Mouse (Mus musculus) kidney, postnatal 0 days (tissue): ENCODE results near the gene Olfr1214. TPM values are rescaled to one million over a fixed set of nuclear protein-coding genes. Genes with fewer than 3 reads are reported as not detected.
"Not testable (repeated sequence)": the region's sequence is repeated elsewhere in the genome, so short reads cannot be mapped to it uniquely, and the experiment has no call there.

Experiments
- ATAC-seq: fragments of 200-750 bp; cut with Nextera tagmentation; replicated peaks from 2 replicates; pipeline ENCODE4 v1.8.0; 2017; ENCODE audit warnings: low read depth, moderate number of reproducible peaks, moderate TSS enrichment, moderate library complexity; ENCODE audit not compliant: low FRiP score
- DNase-seq: peaks from one replicate; pipeline ENCODE4 v3.0.0-alpha.2; 2016; ENCODE audit warnings: low spot score
- H3K27ac ChIP-seq: fragments of 300-500 bp; sonication (generic); 2 replicates; pipeline ENCODE4 v1.5.1; 2014; ENCODE audit warnings: mild to moderate bottlenecking
- H3K27me3 ChIP-seq: fragments of 300-500 bp; sonication (generic); 2 replicates; pipeline ENCODE4 v1.6.1; 2014; ENCODE audit warnings: low read length, mixed read lengths; ENCODE audit not compliant: insufficient read depth
- H3K36me3 ChIP-seq: fragments of 300-500 bp; sonication (generic); 2 replicates; pipeline ENCODE4 v1.6.1; 2014; ENCODE audit warnings: low read length, mixed read lengths; ENCODE audit not compliant: insufficient read depth
- H3K4me1 ChIP-seq: fragments of 300-500 bp; sonication (generic); replicated peaks from 2 replicates; pipeline ENCODE4 v1.6.1; 2014; ENCODE audit warnings: antibody characterized with exemption, low read length, mixed read lengths; ENCODE audit not compliant: insufficient read depth
- H3K4me2 ChIP-seq: fragments of 300-500 bp; sonication (generic); 2 replicates; pipeline ENCODE4 v1.6.1; 2014; ENCODE audit warnings: mild to moderate bottlenecking, low read length, moderate library complexity, mixed read lengths
- H3K4me3 ChIP-seq: fragments of 300-500 bp; sonication (generic); replicated peaks from 2 replicates; pipeline ENCODE4 v1.5.1; 2014; ENCODE audit warnings: low read depth, low read length
- H3K9ac ChIP-seq: fragments of 300-500 bp; sonication (generic); 2 replicates; pipeline ENCODE4 v1.6.1; 2014; ENCODE audit warnings: low read depth, low read length
- H3K9me3 ChIP-seq: fragments of 300-500 bp; sonication (generic); replicated peaks from 2 replicates; pipeline ENCODE4 v1.6.1; 2016; ENCODE audit warnings: low read length, inconsistent platforms, mixed read lengths
- CTCF ChIP-seq: IDR thresholded peaks from 2 replicates; pipeline ENCODE4 v1.5.1; 2016; ENCODE audit warnings: antibody characterized with exemption, low read depth, mild to moderate bottlenecking, moderate library complexity
- WGBS: fragments of 180-500 bp; shearing (Covaris S2); extraction: QIAGEN DNeasy Blood & Tissue Kit; methylation state at CpG from one replicate; pipeline ENCODE4 v1.1.7; 2014; 5-methylcytosine and 5-hydroxymethylcytosine counted together
- polyA plus RNA-seq: library from polyadenylated mRNA; unstranded; fragments of >200 nt; fragmentation: Nextera tagmentation; extraction: Ambion mirVana; gene quantifications from 2 replicates; pipeline ENCODE4 v1.2.1, GENCODE M21; 2015

Gene Olfr1214
- not detected in 2 replicates for polyA plus RNA-seq

DNA sequence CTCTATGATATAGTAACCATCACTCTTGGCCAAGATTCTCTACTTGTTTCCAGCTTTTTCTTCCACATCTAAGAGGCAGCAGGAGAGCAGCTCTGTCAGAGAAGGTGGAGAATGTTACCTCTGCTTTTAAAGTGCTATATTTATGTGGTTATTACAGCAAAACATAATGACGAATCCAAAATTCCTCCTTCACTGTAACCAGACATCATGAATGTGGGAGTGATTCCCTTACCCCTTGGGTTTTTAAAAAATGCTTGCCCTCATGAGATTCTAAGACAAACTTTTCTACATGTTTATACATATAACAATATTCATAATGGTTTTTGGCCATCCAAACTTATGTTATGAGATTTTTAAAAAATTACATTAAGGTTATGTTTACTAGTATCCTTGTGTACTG, at the start of gene Olfr1214:
Olfr1214 (minus strand) TSS at position 101 of the 400 bp plus-strand sequence.
- no peak within 1 kb of the TSS for H3K9ac ChIP-seq
- DNase-seq, result no peak
- H3K36me3 ChIP-seq, result no peaks in the 10 kb centered on the region
- H3K27me3 ChIP-seq, result no peaks in the 10 kb centered on the region
- H3K27ac ChIP-seq, result no peak within 1 kb of the TSS
- no peak within 1 kb of the TSS for H3K4me3 ChIP-seq
- no peak for ATAC-seq
- H3K9me3 ChIP-seq, result no peaks in the 10 kb centered on the region
- H3K4me2 ChIP-seq, result no peak within 1 kb of the TSS
- no peak for TF ChIP-seq CTCF
- H3K4me1 ChIP-seq, result no peaks in the 10 kb centered on the region
- WGBS, result 84% methylated on average over 1 of the region's 1 CpGs

DNA sequence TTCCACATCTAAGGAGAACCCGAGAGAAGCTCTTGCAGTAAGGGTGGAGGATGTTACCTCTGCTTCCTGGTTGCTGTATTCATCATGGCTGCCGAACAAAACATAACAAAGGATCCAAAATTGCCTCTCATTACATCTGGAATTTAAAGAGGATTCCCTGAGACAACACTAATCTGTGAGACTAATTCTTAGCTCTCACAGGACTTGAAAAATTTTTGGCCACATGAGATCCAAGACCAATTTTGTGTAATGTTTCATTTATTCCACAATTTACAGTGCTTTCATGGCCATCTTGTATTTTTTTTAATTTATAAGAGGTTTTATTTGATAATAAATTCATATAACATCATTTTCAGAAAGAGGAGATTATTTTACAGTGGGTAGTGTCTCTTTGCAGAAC, 39.5 kb upstream of the Olfr1214 start, which contains the start of gene Olfr1217:
Olfr1217 (minus strand) TSS at position 101 of the 400 bp plus-strand sequence.
- H3K4me2 ChIP-seq, result no peak within 1 kb of the TSS
- 70% methylated on average over 2 of the region's 2 CpGs for WGBS
- no peak within 1 kb of the TSS for H3K27ac ChIP-seq
- no peak for TF ChIP-seq CTCF
- no peaks in the 10 kb centered on the region for H3K27me3 ChIP-seq
- no peak within 1 kb of the TSS for H3K9ac ChIP-seq
- ATAC-seq, result no peak
- DNase-seq, result no peak
- H3K9me3 ChIP-seq, result no peaks in the 10 kb centered on the region
- no peak within 1 kb of the TSS for H3K4me3 ChIP-seq
- no peaks in the 10 kb centered on the region for H3K4me1 ChIP-seq
- H3K36me3 ChIP-seq, result no peaks in the 10 kb centered on the region

DNA sequence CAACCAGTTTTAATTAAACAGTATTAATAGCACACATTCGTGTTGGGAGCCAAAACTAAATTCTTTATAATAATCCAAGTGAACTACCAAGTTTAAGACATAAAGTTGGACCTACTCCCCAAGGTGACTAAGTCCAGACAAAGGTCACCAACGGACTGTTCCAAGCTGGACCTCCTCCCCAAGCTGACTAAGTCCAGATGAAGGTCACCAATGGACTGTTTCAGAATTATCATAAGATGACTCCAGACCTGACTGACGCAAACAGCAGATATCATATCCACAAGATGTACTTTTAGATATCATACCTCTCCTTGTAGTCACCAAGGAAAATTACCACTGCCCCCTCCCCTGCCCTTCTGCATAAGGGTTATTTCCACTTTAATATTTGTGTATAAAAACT, 29.0 kb upstream of the Olfr1214 start:
- not testable (repeated sequence) for H3K9ac ChIP-seq, ATAC-seq, DNase-seq, H3K4me1 ChIP-seq, H3K9me3 ChIP-seq, H3K4me2 ChIP-seq, H3K27ac ChIP-seq, H3K36me3 ChIP-seq, H3K27me3 ChIP-seq, H3K4me3 ChIP-seq
- WGBS, result 71% methylated on average over 3 of the region's 3 CpGs

DNA sequence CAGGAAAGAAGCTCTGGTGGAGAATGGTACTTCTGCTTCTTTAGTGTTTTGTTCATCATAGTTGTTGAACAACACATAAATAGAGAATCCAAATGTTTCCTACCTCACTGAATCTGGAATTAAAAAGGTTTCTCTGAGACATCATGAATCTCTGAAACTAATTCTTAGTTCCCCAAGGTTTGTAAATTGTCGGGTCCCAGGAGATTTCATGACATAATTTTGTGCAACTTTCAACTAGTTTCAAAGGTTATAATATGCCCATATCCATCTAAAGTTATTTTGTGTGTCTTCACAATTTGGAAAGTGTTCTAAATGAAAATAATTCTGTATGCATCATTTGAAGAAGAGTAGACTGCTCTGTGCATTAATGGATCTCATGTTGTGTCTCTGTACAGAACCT, 25.8 kb upstream of the Olfr1214 start, which contains the start of gene Olfr1216:
Olfr1216 (minus strand) TSS at position 101 of the 400 bp plus-strand sequence.
- Histone ChIP-seq H3K27me3 (no peaks in the 10 kb centered on the region), H3K36me3 (no peaks in the 10 kb centered on the region), H3K4me2 (no peak within 1 kb of the TSS), H3K4me3 (no peak within 1 kb of the TSS), H3K9ac (no peak within 1 kb of the TSS), H3K27ac (no peak within 1 kb of the TSS), H3K4me1 (no peaks in the 10 kb centered on the region), H3K9me3 (no peaks in the 10 kb centered on the region)
- no peak for ATAC-seq
- DNase-seq, result no peak
- no peak for TF ChIP-seq CTCF
- WGBS, result 85% methylated on average over 1 of the region's 1 CpGs

DNA sequence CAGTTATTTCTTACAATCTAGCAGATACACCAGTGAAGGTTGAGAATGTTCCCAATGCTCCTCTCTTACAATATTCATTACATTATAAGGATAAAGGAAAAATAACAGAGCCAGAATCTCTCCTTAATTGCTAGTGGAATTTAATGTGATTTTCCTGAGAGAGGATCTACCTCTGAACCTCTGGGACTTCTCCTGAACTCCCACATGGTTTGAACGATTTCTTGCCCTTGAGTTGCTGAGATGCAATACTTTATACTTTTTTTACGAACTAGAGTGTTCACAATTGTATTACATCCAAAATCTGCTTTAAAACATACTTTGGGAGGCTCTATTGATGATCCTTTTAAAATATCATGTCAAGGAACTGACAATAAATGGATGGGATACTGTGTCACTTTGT, 14.4 kb upstream of the Olfr1214 start, which contains the start of gene Olfr1215:
Olfr1215 (minus strand) TSS at position 101 of the 400 bp plus-strand sequence.
- TF ChIP-seq CTCF, result no peak
- 54% methylated on average over 2 of the region's 2 CpGs for WGBS
- no peaks in the 10 kb centered on the region for H3K9me3 ChIP-seq

DNA sequence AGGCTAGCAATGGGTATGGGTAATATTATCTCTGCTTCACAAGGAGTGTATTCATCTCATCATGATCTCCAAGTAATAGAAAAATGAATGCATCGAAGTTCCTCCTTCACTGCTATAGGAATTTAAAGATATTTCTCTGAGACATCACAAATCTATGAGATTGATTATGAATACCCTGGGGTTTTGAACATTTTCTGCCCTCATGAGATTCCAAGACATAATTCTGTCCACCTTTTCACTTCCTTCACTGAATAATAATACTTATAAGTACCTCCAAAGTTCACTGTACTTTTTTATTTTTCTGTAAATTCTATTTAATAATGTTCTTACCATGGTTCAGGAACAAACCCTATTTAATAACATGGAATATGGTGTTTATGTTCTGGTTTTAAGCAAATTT, 12.3 kb downstream of the Olfr1214 start, which contains the start of gene Gm13762:
Gm13762 (minus strand) TSS at position 101 of the 400 bp plus-strand sequence.
- 76% methylated on average over 1 of the region's 1 CpGs for WGBS
- H3K4me3 ChIP-seq, result no peak within 1 kb of the TSS
- ATAC-seq, result no peak
- no peaks in the 10 kb centered on the region for H3K36me3 ChIP-seq
- H3K9ac ChIP-seq, result no peak within 1 kb of the TSS
- H3K9me3 ChIP-seq, result no peaks in the 10 kb centered on the region
- no peaks in the 10 kb centered on the region for H3K4me1 ChIP-seq
- H3K27me3 ChIP-seq, result no peaks in the 10 kb centered on the region
- H3K27ac ChIP-seq, result no peak within 1 kb of the TSS
- no peak for TF ChIP-seq CTCF
- DNase-seq, result no peak
- H3K4me2 ChIP-seq, result no peak within 1 kb of the TSS

More for the DNA sequence above, 14.4 kb upstream of the Olfr1214 start, which contains the start of gene Olfr1215:
- Histone ChIP-seq H3K4me1 (no peaks in the 10 kb centered on the region), H3K36me3 (no peaks in the 10 kb centered on the region), H3K27ac (no peak within 1 kb of the TSS), H3K4me3 (no peak within 1 kb of the TSS), H3K9ac (no peak within 1 kb of the TSS), H3K27me3 (no peaks in the 10 kb centered on the region), H3K4me2 (no peak within 1 kb of the TSS)
- no peak for ATAC-seq
- no peak for DNase-seq

DNA sequence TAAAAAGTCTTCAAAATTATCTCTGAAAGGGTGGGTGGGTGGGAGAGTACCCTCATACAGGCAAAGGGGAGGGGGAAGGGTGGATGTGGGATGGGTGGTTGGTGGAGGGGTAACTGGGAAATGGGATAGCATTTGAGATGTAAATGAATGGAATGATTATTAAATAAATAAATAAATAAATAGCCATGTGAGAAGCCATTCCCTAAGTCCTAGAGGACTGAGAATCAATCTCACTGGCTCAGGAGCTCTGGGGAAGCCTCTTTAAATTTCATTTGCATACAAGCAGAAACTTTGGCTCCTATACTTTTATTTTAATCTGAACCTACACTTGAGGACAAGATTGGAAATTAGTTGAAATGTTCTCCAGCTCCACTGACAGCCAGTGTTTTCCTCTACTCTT, 38.8 kb downstream of the Olfr1214 start, which contains the start of gene Olfr1212:
Olfr1212 (plus strand) TSS at position 301 of the 400 bp plus-strand sequence.
- no peaks in the 10 kb centered on the region for H3K27me3 ChIP-seq
- ATAC-seq, result no peak
- H3K9me3 ChIP-seq, result no peaks in the 10 kb centered on the region
- H3K27ac ChIP-seq, result no peak within 1 kb of the TSS
- H3K4me3 ChIP-seq, result no peak within 1 kb of the TSS
- H3K4me2 ChIP-seq, result no peak within 1 kb of the TSS
- H3K36me3 ChIP-seq, result no peaks in the 10 kb centered on the region
- no peak within 1 kb of the TSS for H3K9ac ChIP-seq
- TF ChIP-seq CTCF, result no peak
- H3K4me1 ChIP-seq, result no peaks in the 10 kb centered on the region
- DNase-seq, result no peak
